Mouse (Mus musculus) lung, adult 2 months (tissue): ENCODE data around the gene Gm10142. TPM values are rescaled to one million over a fixed set of nuclear protein-coding genes. Genes with fewer than 3 reads are reported as not detected.
"Not testable (repeated sequence)": the region's sequence is repeated elsewhere in the genome, so short reads cannot be mapped to it uniquely, and the experiment has no call there.

Experiments
- DNase-seq: peaks from one replicate; pipeline ENCODE4 v3.0.0; 2022
- H3K4me1 ChIP-seq: fragments of 200-500 bp; 2 replicates; pipeline ENCODE4 v1.6.1; 2011; ENCODE audit warnings: low read length; ENCODE audit not compliant: control insufficient read depth, insufficient read depth
- H3K4me3 ChIP-seq: fragments of 200-500 bp; replicated peaks from 2 replicates; pipeline ENCODE3; 2011; ENCODE audit warnings: low read depth, mild to moderate bottlenecking, control low read depth, low read length; ENCODE audit errors: extremely low read depth
- CTCF ChIP-seq: fragments of 200-500 bp; IDR thresholded peaks from 2 replicates; pipeline ENCODE4 v1.5.1; 2011; ENCODE audit warnings: mild to moderate bottlenecking, low read length, control low read depth; ENCODE audit not compliant: insufficient read depth
- POLR2A ChIP-seq: fragments of 200-500 bp; IDR thresholded peaks from 2 replicates; pipeline ENCODE4 v1.6.1; 2011; ENCODE audit warnings: low read depth, mild to moderate bottlenecking, control low read depth, low read length, borderline replicate concordance; ENCODE audit errors: extremely low read depth
- WGBS: fragments of 180-500 bp; shearing (Covaris S2); methylation state at CpG from one replicate; pipeline ENCODE4 v1.1.7; 2018; 5-methylcytosine and 5-hydroxymethylcytosine counted together
- polyA plus RNA-seq: library from polyadenylated mRNA; depleted of rRNA; stranded (reverse); fragments of >200 nt; gene quantifications from 2 replicates; pipeline ENCODE4 v1.2.3, GENCODE M21; 2012

The Gm10142 gene
- polyA plus RNA-seq, 1 experiment, result 1.4 TPM

GRCm38 (mm10) chr10:77687021-77687420 lies 28.6 kb upstream of the Gm10142 start:
- WGBS, result 27% methylated on average over 10 of the region's 10 CpGs
- TF ChIP-seq CTCF, result no peak
- no peak for DNase-seq
- H3K4me1 ChIP-seq, result no peaks in the 10 kb centered on the region
- no peak overlapping the region for H3K4me3 ChIP-seq

GRCm38 (mm10) chr10:77690356-77690807 lies 25.2 kb upstream of the Gm10142 start, which contains the start of gene Gm19402:
TSS of gene Gm19402 (minus strand) at chr10:77690757.
- H3K4me1 ChIP-seq, DNase-seq, H3K4me3 ChIP-seq: not testable (repeated sequence)
- whole genome bisulfite sequencing, result 62% methylated on average over 3 of the region's 3 CpGs

- TF ChIP-seq POLR2A (no peak), CTCF (no peak)
- 28% methylated on average over 4 of the region's 4 CpGs for WGBS
- no peaks in the 10 kb centered on the region for H3K4me1 ChIP-seq
- H3K4me3 ChIP-seq, result no peak within 1 kb of the TSS
- no peak for DNase-seq
Measured at GRCm38 (mm10) chr10:77697133-77697532, 18.5 kb upstream of the Gm10142 start, which contains the start of gene Gm9508. TSS of gene Gm9508 (minus strand) at chr10:77697233.

- no peak within 1 kb of the TSS for H3K4me3 ChIP-seq
- no peak for DNase-seq
- H3K4me1 ChIP-seq, result no peaks in the 10 kb centered on the region
- 90% methylated on average over 1 of the region's 1 CpGs for WGBS
- no peak for TF ChIP-seq POLR2A
- no peak for TF ChIP-seq CTCF
Measured at GRCm38 (mm10) chr10:77706326-77706725, 9.3 kb upstream of the Gm10142 start, which contains the start of gene Gm10272. TSS of gene Gm10272 (plus strand) at chr10:77706626.

GRCm38 (mm10) chr10:77709831-77710230 lies 5.8 kb upstream of the Gm10142 start:
- WGBS, result 67% methylated on average over 3 of the region's 3 CpGs
- Histone ChIP-seq H3K4me3 (no peak overlapping the region), H3K4me1 (no peaks in the 10 kb centered on the region)
- TF ChIP-seq POLR2A (no peak), CTCF (no peak)
- no peak for DNase-seq

- not testable (repeated sequence) for DNase-seq
Measured at GRCm38 (mm10) chr10:77711157-77711556, 4.5 kb upstream of the Gm10142 start, which contains the start of gene Gm10024. TSS of gene Gm10024 (plus strand) at chr10:77711457.

GRCm38 (mm10) chr10:77713734-77714133 lies 1.9 kb upstream of the Gm10142 start:
- no peak for DNase-seq
- Histone ChIP-seq H3K4me3 (no peak overlapping the region), H3K4me1 (no peaks in the 10 kb centered on the region)
- no peak for TF ChIP-seq CTCF
- TF ChIP-seq POLR2A, result no peak
- 41% methylated on average over 4 of the region's 4 CpGs for WGBS

More at GRCm38 (mm10) chr10:77711157-77711556, 4.5 kb upstream of the Gm10142 start, which contains the start of gene Gm10024:
- H3K4me3 ChIP-seq, H3K4me1 ChIP-seq: not testable (repeated sequence)

- DNase-seq, H3K4me1 ChIP-seq, H3K4me3 ChIP-seq: not testable (repeated sequence)
- WGBS, result 83% methylated on average over 1 of the region's 1 CpGs
Measured at GRCm38 (mm10) chr10:77720299-77720698, 4.7 kb downstream of the Gm10142 start, which contains the start of gene Krtap12-1. TSS of gene Krtap12-1 (plus strand) at chr10:77720599.

- H3K4me1 ChIP-seq, result no peaks in the 10 kb centered on the region
- DNase-seq, result no peak
- TF ChIP-seq POLR2A (no peak), CTCF (no peak)
- H3K4me3 ChIP-seq, result no peak overlapping the region
- 72% methylated on average over 8 of the region's 8 CpGs for WGBS
Measured at GRCm38 (mm10) chr10:77724855-77725254, 9.2 kb downstream of the Gm10142 start.

GRCm38 (mm10) chr10:77726186-77726585 lies 10.6 kb downstream of the Gm10142 start, which contains the start of gene Gm10100:
TSS of gene Gm10100 (plus strand) at chr10:77726486.
- Histone ChIP-seq H3K4me3 (no peak within 1 kb of the TSS), H3K4me1 (no peaks in the 10 kb centered on the region)
- 18% methylated on average over 3 of the region's 3 CpGs for WGBS
- no peak for DNase-seq
- TF ChIP-seq CTCF, result no peak
- no peak for TF ChIP-seq POLR2A

GRCm38 (mm10) chr10:77728280-77728679 lies 12.7 kb downstream of the Gm10142 start:
- TF ChIP-seq POLR2A, result no peak
- no peak for TF ChIP-seq CTCF
- 61% methylated on average over 4 of the region's 4 CpGs for WGBS
- no peaks in the 10 kb centered on the region for H3K4me1 ChIP-seq
- H3K4me3 ChIP-seq, result no peak overlapping the region
- DNase-seq, result no peak
